Mouse (Mus musculus) cerebellum, adult 18-20 months (tissue): ENCODE data around the gene Plau.
A peak's percentile ranks its signal among the peaks of the same experiment; 100 is the strongest.

Source experiments
- DNase-seq, 2 experiments: peaks; one replicate each; pipeline ENCODE4 v3.0.0; 2021

Gene Plau

DNA sequence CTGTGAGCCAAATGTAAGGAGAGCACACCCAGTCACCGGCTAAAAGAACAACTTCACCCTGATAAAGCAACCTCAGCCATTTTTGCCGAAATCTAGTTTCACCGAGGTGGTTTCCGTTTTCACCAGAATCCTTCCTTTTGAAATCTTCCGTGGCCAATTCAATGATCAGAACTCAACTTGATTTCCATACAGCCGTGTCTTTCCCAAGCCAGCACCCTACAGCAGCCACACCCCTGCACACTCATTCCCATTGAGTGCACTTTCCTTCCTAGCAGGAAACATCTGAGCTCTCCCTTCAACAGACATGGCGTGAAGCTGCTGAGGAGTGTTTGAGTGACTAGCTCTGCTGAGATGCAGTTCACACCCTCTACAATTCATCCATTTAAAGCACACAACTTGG is 9.8 kb downstream of the Plau start:
- DNase-seq = no peak

DNA sequence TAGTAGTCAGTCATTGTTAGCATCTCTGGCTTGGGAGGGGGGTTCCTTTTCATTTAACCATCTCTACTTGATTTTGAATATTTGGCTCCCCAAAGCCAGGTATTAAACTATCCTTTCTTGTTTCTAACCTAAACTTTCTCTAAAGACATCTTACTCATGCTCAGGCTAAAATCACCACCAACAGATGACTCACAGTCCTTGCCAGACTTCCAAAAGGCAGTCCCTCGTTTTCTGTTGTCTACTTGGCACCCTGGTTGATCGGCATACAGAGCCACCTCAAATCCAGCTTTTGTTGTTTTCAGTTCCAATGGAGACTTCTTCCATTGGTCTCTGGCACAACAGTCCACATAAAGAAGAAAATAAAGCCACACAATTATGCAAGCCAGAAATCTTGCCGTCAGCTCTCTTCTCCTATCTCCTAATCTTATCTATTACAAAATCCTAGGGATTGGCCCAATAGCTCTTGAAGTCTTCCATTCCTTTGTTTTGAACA is 11.2 kb downstream of the Plau start:
- DNase-seq = no peak

GRCm38 (mm10) chr14:20849753-20850152 is 13.3 kb downstream of the Plau start:
- DNase-seq = no peak

DNA sequence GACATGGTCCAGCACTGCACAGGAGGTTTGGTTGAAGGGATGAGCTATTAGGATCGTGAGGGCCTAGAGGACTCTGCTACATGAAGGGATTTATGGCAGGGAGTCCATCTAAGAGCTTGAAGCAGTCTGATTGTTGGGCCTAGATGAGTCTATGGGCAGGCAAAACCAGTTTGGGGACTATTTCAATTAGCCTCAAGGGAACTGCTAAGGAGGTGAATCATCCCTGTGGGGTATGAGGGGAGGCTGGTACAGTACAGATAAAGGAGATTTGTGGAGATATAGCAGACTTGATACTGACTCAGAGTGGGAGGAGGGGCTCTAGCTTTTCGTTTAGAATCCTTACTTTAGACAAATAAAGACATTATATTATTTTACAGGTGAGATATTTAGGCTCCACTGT is 14.0 kb downstream of the Plau start:
- no peak for DNase-seq

DNA sequence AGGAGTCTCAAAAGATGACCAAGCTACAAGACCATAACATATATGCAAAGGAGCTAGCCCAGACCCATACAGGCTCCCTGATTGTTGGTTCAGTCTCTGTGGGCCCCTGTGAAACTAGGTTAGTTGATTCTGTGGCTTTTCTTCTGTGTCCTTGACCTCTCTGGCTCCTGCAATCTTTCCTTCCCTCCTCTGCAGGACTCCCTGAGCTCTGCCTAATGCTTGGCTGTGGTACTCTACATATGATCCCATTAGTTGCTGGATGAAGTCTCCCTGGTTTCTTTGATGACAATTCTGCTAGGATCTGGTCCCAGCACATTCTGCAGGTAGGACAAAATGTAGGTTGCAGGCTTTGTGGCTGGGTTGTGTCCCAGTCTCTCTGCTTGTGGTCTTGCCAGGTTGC is 15.3 kb downstream of the Plau start:
- no peak for DNase-seq

- no peak for DNase-seq
Observed at GRCm38 (mm10) chr14:20861152-20861551, 24.7 kb downstream of the Plau start.

DNA sequence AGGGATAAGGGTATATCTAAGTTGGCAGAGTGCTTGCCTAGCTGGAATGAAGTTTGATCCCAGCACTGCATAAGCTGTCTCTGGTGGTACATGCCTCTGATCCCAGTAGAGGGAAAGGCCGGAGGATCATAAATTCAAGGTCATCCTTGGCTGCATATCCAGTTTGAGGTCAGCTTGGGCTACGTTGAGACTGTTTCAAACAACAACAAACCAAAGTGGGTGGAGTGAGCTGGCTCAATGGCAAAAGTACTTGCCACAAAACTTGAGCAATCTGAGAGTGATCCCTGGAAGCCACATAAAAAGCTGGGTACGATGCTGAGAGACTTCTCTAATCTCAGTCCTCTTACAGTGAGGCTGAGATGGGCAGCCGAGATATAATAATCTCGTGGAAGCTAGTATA is 25.1 kb downstream of the Plau start:
- no peak for DNase-seq

GRCm38 (mm10) chr14:20863306-20864065 is 27.0 kb downstream of the Plau start:
- DNase-seq = no peak

GRCm38 (mm10) chr14:20864192-20864591 is 27.7 kb downstream of the Plau start:
- DNase-seq = no peak

- DNase-seq = no peak
Observed at GRCm38 (mm10) chr14:20865604-20866003, 29.1 kb downstream of the Plau start.

GRCm38 (mm10) chr14:20866365-20866764 is 29.9 kb downstream of the Plau start:
- no peak for DNase-seq

DNA sequence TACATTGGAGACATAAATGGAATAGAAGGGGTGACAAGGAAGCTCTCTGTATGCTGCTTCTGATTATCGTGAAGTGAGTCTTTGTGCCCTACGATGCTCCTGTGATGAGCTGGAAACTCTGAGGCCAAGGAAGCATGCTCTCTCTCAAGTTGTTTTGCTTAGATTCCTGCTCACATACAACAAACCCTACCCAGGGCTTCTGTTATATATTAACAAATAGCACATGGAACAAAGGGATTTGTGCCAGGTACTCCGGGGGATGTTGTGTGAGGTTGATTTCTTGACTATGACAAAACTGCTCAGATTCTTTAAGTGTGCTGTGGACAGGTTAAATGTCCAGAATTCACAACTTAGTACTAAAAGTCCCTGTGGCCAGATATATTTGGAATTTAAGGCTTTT is 33.6 kb downstream of the Plau start:
- DNase-seq = no peak

DNA sequence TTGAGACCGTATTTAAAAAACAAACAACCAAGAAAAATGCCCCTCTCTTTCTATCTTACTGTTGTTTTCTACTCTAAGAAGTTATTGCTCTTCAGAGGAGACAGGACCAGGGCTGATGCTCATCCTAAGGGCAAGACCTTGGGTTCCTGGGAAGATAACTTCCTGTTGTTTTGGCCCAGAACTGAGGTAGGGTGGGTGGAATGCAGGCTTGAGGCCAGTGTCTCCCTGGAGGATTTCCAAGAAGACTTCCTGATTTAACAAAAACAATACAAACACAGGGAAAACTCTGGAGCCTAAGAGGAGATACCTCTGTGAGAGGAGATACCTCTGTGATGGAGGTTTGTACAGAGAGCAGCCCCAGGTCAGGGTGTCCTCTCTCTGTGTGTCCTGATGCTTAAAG is 35.0 kb downstream of the Plau start:
- DNase-seq = no peak

DNA sequence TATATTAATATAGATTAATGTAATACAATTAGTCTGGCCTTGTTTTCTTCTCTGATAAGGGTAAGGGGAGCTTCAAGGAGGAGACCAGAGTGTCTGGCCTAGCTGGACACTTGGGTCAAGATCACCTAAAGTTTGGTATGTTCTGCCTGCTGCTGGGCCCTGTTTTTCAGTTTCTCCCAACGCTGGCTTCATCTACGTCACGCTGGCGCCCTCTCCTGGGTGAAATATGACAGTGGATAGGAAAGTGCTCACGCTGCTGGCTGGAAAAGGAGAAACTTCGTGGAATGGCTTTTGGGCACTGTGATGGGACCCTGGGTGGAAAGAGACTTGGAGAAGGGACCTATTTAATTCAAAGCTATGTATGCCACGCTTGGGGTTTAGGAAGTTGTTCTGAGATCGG is 36.8 kb downstream of the Plau start:
- peak; percentile 75 to 82 for DNase-seq

DNA sequence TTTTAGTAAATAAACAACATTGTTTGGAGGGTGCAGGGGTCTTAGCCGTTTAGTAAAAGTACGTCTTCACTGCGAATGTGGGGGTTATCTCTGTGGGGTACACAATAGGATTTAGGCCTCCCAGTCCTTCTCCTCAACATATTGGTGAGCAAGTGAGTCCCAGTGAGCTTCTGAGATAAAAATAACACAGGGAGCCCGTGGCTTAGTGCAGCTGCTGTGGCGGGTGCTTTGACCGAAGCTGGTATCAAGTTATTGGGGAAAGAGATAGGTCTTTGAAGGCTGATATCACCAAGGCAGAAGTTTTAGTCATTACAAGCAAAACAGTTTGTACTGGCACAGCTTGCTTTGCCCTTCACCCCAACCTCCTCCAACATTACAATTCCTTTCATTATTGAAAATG is 37.5 kb downstream of the Plau start:
- no peak for DNase-seq

- no peak for DNase-seq
Observed at GRCm38 (mm10) chr14:20884691-20885090, 48.2 kb downstream of the Plau start.

- no peak for DNase-seq
Observed at GRCm38 (mm10) chr14:20885091-20885888, 48.8 kb downstream of the Plau start.

DNA sequence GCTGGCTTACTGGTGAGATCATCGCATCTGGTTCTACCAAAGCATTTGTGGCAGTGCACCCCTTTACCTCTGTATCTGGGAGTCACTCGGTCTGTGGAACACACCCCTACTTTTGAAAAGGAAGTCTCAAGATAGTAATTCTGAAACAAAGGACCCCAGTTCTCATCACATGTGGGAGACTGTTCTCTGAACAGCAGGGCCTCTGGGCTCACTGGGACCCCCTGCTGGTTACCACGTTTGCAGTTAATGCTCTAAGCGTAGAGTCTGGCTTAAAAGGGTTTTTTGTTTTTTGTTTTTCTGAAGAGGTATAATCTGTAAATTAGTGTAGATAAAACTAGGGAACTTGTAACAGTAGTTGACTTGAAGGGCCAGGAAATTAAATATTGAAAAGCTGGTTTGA is 49.8 kb downstream of the Plau start:
- peak; percentile 16 to 32 for DNase-seq

DNA sequence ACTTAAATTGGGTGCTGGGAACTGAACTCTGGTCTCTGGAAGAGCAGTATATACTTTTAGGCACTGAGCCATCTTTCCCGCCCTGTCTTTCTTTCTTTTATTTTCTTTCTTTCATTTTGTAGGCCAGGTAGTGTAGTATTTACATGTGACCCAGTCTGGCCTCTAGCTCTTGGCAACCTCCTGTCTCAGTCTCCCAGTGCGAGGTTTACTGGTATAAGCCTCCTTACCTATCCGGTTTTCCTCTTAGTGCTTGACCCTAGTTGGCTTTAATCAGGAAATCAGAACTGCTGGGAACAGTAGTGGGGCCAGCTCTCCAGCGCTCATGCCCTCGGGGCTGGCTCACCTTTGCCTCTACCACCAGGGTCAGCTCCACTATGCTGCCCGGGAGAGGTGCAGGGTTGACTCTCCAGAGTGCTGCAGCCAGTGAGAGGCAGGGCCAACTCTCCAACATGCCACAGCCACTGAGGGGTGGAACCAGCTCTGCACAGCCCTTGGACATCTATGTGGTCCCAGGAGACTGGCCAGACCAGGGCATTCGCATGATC is 51.2 kb downstream of the Plau start:
- DNase-seq = no peak

DNA sequence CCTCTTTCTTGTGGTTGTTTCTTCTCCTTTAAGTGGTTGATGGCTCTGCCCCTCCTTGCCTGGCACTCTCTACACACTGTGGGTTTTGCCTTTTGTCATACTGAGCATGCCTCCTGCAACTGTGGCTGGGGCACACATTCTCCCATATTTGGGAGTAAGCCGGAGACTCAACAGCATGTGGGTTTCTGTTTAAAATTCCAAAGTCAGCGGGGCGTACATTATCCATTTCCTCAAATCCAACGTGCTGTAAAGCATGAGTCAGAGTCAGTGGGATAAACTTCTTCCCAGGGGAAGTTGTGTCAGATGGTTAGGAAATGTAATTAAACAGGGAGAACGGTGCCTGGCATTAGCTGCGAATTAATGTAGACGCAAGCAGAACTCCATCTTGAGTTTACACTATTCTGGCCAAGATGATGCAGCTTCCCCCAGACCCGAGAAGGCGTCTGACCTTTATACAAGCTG is 55.5 kb downstream of the Plau start:
- no peak for DNase-seq
